Mouse (Mus musculus): ENCODE results near the gene Anp32b. TPM values are rescaled to one million over a fixed set of nuclear protein-coding genes. Genes with fewer than 3 reads are reported as not detected.

Anp32b gene
- total RNA-seq, 2 experiments from 2014 or later = 86.8 to 90.9 TPM

GRCm38 (mm10) chr4:46502606-46503502, 52.2 kb downstream of the Anp32b start:
- no peak for DNase-seq
- intact Hi-C loops (cut with DNase I) = no loop called here

GRCm38 (mm10) chr4:46503881-46504280, 53.2 kb downstream of the Anp32b start:
- DNase-seq = no peak
- intact Hi-C loops (cut with DNase I) = no loop called here

- intact Hi-C loops (cut with DNase I) = no loop called here
Measured at GRCm38 (mm10) chr4:46505361-46506057, 54.8 kb downstream of the Anp32b start.

GRCm38 (mm10) chr4:46506801-46507610, 56.3 kb downstream of the Anp32b start:
- peak; percentile 97 for DNase-seq
- intact Hi-C loops (cut with DNase I) = no loop called here

More at GRCm38 (mm10) chr4:46505361-46506057, 54.8 kb downstream of the Anp32b start:
- no peak for DNase-seq

- peak; percentile 87 to 91 for DNase-seq
- intact Hi-C loops (cut with DNase I) = loop anchor here (2.0 kb wide), 1 partner anchor 103 kb away; no protein-coding TSS in a partner anchor
Measured at GRCm38 (mm10) chr4:46507736-46508460, 57.2 kb downstream of the Anp32b start.

- DNase-seq = peak; percentile 38 to 47
Measured at GRCm38 (mm10) chr4:46520491-46520890, 69.8 kb downstream of the Anp32b start.

GRCm38 (mm10) chr4:46521457-46521856, 70.8 kb downstream of the Anp32b start:
- intact Hi-C loops (cut with DNase I) = no loop called here
- DNase-seq = no peak

More at GRCm38 (mm10) chr4:46520491-46520890, 69.8 kb downstream of the Anp32b start:
- intact Hi-C loops (cut with DNase I) = no loop called here

Other genes with a start within 250 kb of the Anp32b start
- gene Foxe1, start 107.3 kb upstream of the Anp32b start, total RNA-seq (2021) = not detected
- gene Trmo, start 61.5 kb upstream of the Anp32b start, total RNA-seq (2021) = 1 to 10 TPM; 4.2 to 4.7 TPM
- gene Hemgn, start 37.4 kb upstream of the Anp32b start, total RNA-seq (2021) = under 1 TPM; 0.17 to 0.43 TPM
- 10 to 100 TPM; 30.6 to 34.5 TPM for gene Nans, start 38.3 kb downstream of the Anp32b start, total RNA-seq (2021)
- gene Trim14, start 85.2 kb downstream of the Anp32b start, total RNA-seq (2021) = under 1 TPM; 0.79 to 0.84 TPM
- under 1 TPM; 0.27 to 0.43 TPM for gene Coro2a, start 151.3 kb downstream of the Anp32b start, total RNA-seq (2021)
- 1 to 10 TPM; 3.0 TPM for gene Tbc1d2, start 199.3 kb downstream of the Anp32b start, total RNA-seq (2021)